Mouse (Mus musculus) MEL-GATA-1-ER (cell line): ENCODE measurements around the gene Cryzl1.

Experiments used
- DNase-seq: peaks from one replicate; pipeline ENCODE4 v3.0.0-alpha.2; 2012; ENCODE audit warnings: low read depth; ENCODE audit errors: extremely low read depth

Cryzl1 gene

GRCm38 (mm10) chr16:91728123-91729065 lies at the start of gene Cryzl1:
Cryzl1 (minus strand) TSS chr16:91728975.
- peak; percentile 98 for DNase-seq

GRCm38 (mm10) chr16:91772586-91772985 lies 43.8 kb upstream of the Cryzl1 start:
- DNase-seq, result no peak

- DNase-seq, result no peak
Measured at GRCm38 (mm10) chr16:91771334-91771733, 42.6 kb upstream of the Cryzl1 start.

- no peak for DNase-seq
Measured at GRCm38 (mm10) chr16:91770662-91771061, 41.9 kb upstream of the Cryzl1 start.

GRCm38 (mm10) chr16:91769911-91770310 lies 41.1 kb upstream of the Cryzl1 start:
- no peak for DNase-seq

GRCm38 (mm10) chr16:91768586-91768985 lies 39.8 kb upstream of the Cryzl1 start:
- DNase-seq, result no peak

- no peak for DNase-seq
Measured at GRCm38 (mm10) chr16:91767165-91767701, 38.5 kb upstream of the Cryzl1 start.

- DNase-seq, result no peak
Measured at GRCm38 (mm10) chr16:91765816-91766210, 37.0 kb upstream of the Cryzl1 start.

- DNase-seq, result no peak
Measured at GRCm38 (mm10) chr16:91765121-91765815, 36.5 kb upstream of the Cryzl1 start.

- no peak for DNase-seq
Measured at GRCm38 (mm10) chr16:91764414-91764813, 35.6 kb upstream of the Cryzl1 start.

GRCm38 (mm10) chr16:91763975-91764374 lies 35.2 kb upstream of the Cryzl1 start:
- DNase-seq, result no peak

GRCm38 (mm10) chr16:91762476-91762875 lies 33.7 kb upstream of the Cryzl1 start:
- DNase-seq, result no peak

- peak; percentile 21 for DNase-seq
Measured at GRCm38 (mm10) chr16:91761761-91762160, 33.0 kb upstream of the Cryzl1 start.

GRCm38 (mm10) chr16:91761202-91761601 lies 32.4 kb upstream of the Cryzl1 start:
- DNase-seq, result no peak

- peak; percentile 13 for DNase-seq
Measured at GRCm38 (mm10) chr16:91754957-91755356, 26.2 kb upstream of the Cryzl1 start.

GRCm38 (mm10) chr16:91753611-91754010 lies 24.8 kb upstream of the Cryzl1 start:
- DNase-seq, result no peak

- no peak for DNase-seq
Measured at GRCm38 (mm10) chr16:91751644-91752385, 23.0 kb upstream of the Cryzl1 start.

GRCm38 (mm10) chr16:91747567-91747966 lies 18.8 kb upstream of the Cryzl1 start:
- no peak for DNase-seq

GRCm38 (mm10) chr16:91746101-91746950 lies 17.6 kb upstream of the Cryzl1 start:
- DNase-seq, result no peak

- DNase-seq, result no peak
Measured at GRCm38 (mm10) chr16:91743055-91743454, 14.3 kb upstream of the Cryzl1 start.

- no peak for DNase-seq
Measured at GRCm38 (mm10) chr16:91740918-91741255, 12.1 kb upstream of the Cryzl1 start.
